Mouse (Mus musculus) liver, embryonic 11.5 days (tissue): Measurements from ENCODE around the gene Akr1e1. TPM values are rescaled to one million over a fixed set of nuclear protein-coding genes. Genes with fewer than 3 reads are reported as not detected.
"Not testable (repeated sequence)": the region's sequence is repeated elsewhere in the genome, so short reads cannot be mapped to it uniquely, and the experiment has no call there.

Source experiments
- ATAC-seq: fragments of 200-750 bp; cut with Nextera tagmentation; replicated peaks from 2 replicates; pipeline ENCODE4 v1.8.0; 2017; ENCODE audit warnings: moderate number of reproducible peaks, mild to moderate bottlenecking, moderate TSS enrichment, moderate library complexity; ENCODE audit not compliant: low FRiP score
- DNase-seq: peaks from one replicate; pipeline ENCODE4 v3.0.0-alpha.2; 2017; ENCODE audit warnings: low spot score
- H3K27ac ChIP-seq: fragments of 300-500 bp; sonication (generic); 2 replicates; pipeline ENCODE4 v1.5.1; 2014; ENCODE audit warnings: mild to moderate bottlenecking, low read depth, low read length, control low read depth
- H3K27me3 ChIP-seq: fragments of 300-500 bp; sonication (generic); replicated peaks from 2 replicates; pipeline ENCODE4 v1.6.1; 2014; ENCODE audit warnings: low read length, mixed read lengths; ENCODE audit not compliant: control insufficient read depth, insufficient read depth
- H3K36me3 ChIP-seq: fragments of 300-500 bp; sonication (generic); 2 replicates; pipeline ENCODE4 v1.6.1; 2014; ENCODE audit warnings: mild to moderate bottlenecking, low read length, moderate library complexity, mixed read lengths; ENCODE audit not compliant: control insufficient read depth, insufficient read depth
- H3K4me1 ChIP-seq: fragments of 300-500 bp; sonication (generic); replicated peaks from 2 replicates; pipeline ENCODE4 v1.6.1; 2014; ENCODE audit warnings: low read length, mixed read lengths; ENCODE audit not compliant: control insufficient read depth, insufficient read depth
- H3K4me2 ChIP-seq: fragments of 300-500 bp; sonication (generic); 2 replicates; pipeline ENCODE4 v1.6.1; 2014; ENCODE audit warnings: mild to moderate bottlenecking, control low read depth, moderate library complexity
- H3K4me3 ChIP-seq: fragments of 300-500 bp; sonication (generic); 2 replicates; pipeline ENCODE4 v1.5.1; 2014; ENCODE audit warnings: low read depth, low read length, control low read depth
- H3K9ac ChIP-seq: fragments of 300-500 bp; sonication (generic); 2 replicates; pipeline ENCODE4 v1.6.1; 2014; ENCODE audit warnings: low read depth, low read length, control low read depth
- H3K9me3 ChIP-seq: fragments of 300-500 bp; sonication (generic); 2 replicates; pipeline ENCODE4 v1.6.1; 2016; ENCODE audit warnings: low read length, inconsistent platforms, mixed read lengths; ENCODE audit not compliant: control insufficient read depth
- WGBS: fragments of 180-500 bp; shearing (Covaris S2); extraction: QIAGEN DNeasy Blood & Tissue Kit; methylation state at CpG from one replicate; pipeline ENCODE4 v1.1.7; 2014; 5-methylcytosine and 5-hydroxymethylcytosine counted together
- polyA plus RNA-seq: library from polyadenylated mRNA; unstranded; fragments of >200 nt; fragmentation: Nextera tagmentation; extraction: Ambion mirVana; gene quantifications from 2 replicates; pipeline ENCODE4 v1.2.1, GENCODE M21; 2014

The Akr1e1 gene
- polyA plus RNA-seq = 30.1 and 30.7 TPM in 2 replicates

DNA sequence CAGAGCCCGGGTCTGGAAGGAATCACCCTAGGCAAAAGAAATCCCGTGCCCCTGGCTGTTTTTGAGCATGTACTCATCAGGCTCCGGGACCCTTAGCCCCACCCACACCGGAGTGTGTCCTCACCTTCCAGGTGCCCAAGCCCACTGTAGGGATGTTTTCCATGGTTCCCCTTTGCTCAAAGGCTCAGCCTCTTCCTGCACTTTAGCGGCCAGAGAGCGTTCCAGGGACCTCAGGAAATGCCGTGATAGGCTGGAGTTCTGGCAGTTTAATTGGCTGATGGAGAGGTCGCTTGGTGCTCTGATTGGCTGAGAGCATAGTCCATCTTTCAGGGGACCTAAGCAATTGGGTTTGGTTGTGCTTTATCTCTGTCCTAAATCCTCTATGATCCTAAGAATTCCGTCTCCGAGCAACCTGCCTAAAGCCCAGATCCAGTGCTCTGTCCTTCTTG is at the start of gene Akr1e1:
TSS of gene Akr1e1 (minus strand) at position 214 of the 449 bp plus-strand sequence.
- H3K4me1 ChIP-seq = no peaks in the 10 kb centered on the region
- ATAC-seq = peak; percentile 100
- H3K36me3 ChIP-seq = no peaks in the 10 kb centered on the region
- H3K4me2 ChIP-seq = peak within 1 kb of the TSS; percentile 61
- no peaks in the 10 kb centered on the region for H3K27me3 ChIP-seq
- 5% methylated on average over 10 of the region's 10 CpGs for WGBS
- H3K9ac ChIP-seq = peak within 1 kb of the TSS; percentile 57
- no peaks in the 10 kb centered on the region for H3K9me3 ChIP-seq
- H3K27ac ChIP-seq = no peak within 1 kb of the TSS
- peak; percentile 68 for DNase-seq
- peak within 1 kb of the TSS; percentile 60 for H3K4me3 ChIP-seq

DNA sequence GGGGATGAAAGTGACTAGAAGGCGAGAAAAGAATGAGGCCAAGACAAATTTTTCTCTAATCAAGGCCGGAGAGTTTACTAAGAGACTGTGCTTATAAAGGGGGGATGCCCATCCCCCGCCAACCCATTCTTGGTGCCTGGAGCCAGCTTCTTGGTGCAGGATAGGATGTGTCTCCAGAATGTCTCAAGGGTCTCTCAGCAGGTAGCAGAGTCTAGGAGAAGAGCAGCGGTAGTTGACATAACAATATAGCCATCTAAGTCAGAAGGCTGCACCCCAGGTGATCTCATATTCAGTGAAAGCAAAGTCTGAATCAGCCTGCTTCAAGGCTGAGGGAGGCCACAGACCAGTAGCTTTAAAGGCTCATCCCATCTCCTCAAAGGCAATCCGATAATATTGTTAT is 49.4 kb upstream of the Akr1e1 start:
- H3K4me3 ChIP-seq = no peak overlapping the region
- no peaks in the 10 kb centered on the region for H3K36me3 ChIP-seq
- DNase-seq = no peak
- H3K27me3 ChIP-seq = no peaks in the 10 kb centered on the region
- H3K4me1 ChIP-seq = no peaks in the 10 kb centered on the region
- H3K27ac ChIP-seq = no peak overlapping the region
- no peak overlapping the region for H3K4me2 ChIP-seq
- H3K9me3 ChIP-seq = no peaks in the 10 kb centered on the region
- WGBS = 82% methylated on average over 5 of the region's 5 CpGs
- H3K9ac ChIP-seq = no peak overlapping the region
- ATAC-seq = no peak

DNA sequence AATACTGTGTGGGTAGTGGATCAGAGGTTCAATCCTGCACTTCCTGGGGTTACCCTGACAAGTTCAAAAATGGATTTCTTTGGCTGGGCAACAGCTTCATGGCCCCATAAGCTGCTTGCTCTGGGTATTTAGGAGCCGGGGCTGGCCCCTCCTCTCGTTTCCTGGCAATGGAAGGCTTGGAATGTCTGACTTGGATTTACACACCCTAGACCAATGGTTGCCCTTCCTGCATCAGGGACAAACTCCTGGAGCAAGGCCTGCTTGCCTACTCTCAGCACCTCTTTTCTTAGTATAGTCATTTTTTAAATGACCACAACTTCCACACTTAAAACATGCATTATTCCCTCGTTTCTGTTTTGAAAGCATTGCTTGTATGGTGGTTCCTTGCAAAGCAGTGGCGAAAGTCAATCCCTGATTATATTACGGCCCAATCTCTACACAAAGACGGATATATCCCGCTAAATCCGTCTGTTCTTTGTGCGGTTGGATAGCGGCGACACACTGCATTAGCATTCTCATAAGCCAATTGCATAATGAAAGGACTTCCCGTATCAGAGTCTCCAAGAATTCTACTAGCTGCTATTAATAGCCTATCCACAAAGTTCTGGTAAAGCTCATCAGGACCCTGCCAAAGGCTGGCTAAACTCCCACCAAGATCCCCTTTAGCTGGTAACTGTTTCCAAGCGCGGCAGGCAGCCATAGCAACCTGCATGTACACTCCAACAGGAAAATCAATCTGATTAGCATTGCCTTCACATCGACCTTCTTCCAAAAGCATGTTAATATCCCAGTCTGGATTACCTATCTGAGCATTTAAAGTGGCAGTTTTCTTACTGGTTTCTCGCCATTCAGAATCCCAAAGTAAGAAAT is 47.5 kb upstream of the Akr1e1 start:
- no peak overlapping the region for H3K4me2 ChIP-seq
- no peak overlapping the region for H3K4me3 ChIP-seq
- WGBS = 86% methylated on average over 16 of the region's 16 CpGs
- no peak overlapping the region for H3K9ac ChIP-seq
- no peaks in the 10 kb centered on the region for H3K36me3 ChIP-seq
- ATAC-seq (no peak), DNase-seq (no peak)
- no peaks in the 10 kb centered on the region for H3K27me3 ChIP-seq
- H3K27ac ChIP-seq = no peak overlapping the region
- H3K4me1 ChIP-seq = no peaks in the 10 kb centered on the region
- H3K9me3 ChIP-seq = no peaks in the 10 kb centered on the region

DNA sequence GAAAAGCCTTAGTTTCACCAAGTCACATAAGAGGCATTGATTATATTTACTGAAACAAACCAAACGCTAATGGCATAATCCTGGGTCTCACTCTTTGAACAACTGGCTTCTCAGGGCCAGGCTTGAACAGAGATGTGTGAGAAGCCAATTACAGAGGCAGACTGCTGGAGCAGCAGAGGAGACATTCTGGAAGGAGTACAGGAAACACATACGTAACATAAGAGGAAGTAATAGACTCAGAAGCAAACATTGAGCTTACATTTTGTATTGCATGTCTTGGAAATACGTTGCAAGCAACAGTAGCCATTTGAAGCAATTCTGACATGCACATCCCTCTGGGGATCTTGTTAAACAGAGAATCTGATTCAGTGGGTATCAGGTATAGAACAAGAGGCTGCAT is 41.2 kb upstream of the Akr1e1 start:
- Histone ChIP-seq H3K4me1 (no peaks in the 10 kb centered on the region), H3K4me2 (no peak overlapping the region), H3K4me3 (no peak overlapping the region), H3K27me3 (no peaks in the 10 kb centered on the region), H3K9me3 (no peaks in the 10 kb centered on the region), H3K36me3 (no peaks in the 10 kb centered on the region), H3K9ac (no peak overlapping the region), H3K27ac (no peak overlapping the region)
- DNase-seq (no peak), ATAC-seq (no peak)
- WGBS = 60% methylated on average over 3 of the region's 3 CpGs

DNA sequence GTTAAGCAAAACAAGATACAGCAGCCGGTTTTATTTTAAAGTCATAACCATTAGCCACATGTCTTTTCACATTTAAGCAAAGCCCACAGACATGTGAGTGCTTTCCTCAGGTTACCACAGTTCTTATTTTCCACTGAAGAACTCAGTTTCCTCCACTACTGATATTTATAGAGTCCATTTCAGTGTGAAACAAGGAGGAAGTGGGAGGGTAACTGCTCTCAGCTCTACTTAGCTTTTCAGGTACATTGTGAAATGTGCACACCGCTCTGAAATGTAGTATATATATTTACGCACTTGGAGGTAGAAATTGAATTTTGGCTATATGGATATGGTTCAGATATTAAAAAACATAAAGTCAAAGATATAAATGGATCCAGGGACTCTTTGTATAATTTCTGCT is 36.3 kb upstream of the Akr1e1 start:
- 84% methylated on average over 3 of the region's 3 CpGs for WGBS
- H3K9ac ChIP-seq = no peak overlapping the region
- H3K4me3 ChIP-seq = no peak overlapping the region
- H3K27me3 ChIP-seq = no peaks in the 10 kb centered on the region
- no peak for DNase-seq
- H3K4me2 ChIP-seq = no peak overlapping the region
- no peaks in the 10 kb centered on the region for H3K4me1 ChIP-seq
- no peak for ATAC-seq
- no peak overlapping the region for H3K27ac ChIP-seq
- H3K36me3 ChIP-seq = no peaks in the 10 kb centered on the region
- no peaks in the 10 kb centered on the region for H3K9me3 ChIP-seq

DNA sequence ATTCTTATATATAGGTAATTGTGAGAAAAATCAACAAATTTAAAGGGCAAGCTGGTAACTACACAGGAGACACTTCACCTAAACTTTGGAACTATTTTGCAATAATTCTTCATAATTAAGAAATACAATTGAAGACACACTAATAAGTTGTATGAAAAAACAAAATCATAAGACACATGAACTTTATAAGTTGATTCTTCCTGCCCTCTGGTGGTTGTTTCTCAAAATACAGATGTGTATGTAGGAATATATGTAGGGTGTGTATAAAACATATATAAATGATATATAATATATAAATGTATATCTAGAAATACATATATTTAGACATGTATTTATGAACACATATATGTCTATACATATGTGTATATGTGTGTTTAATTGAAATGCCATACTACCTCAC is 1.9 kb upstream of the Akr1e1 start:
- Histone ChIP-seq H3K4me3 (no peak overlapping the region), H3K9ac (no peak overlapping the region), H3K4me1 (no peaks in the 10 kb centered on the region), H3K27me3 (no peaks in the 10 kb centered on the region), H3K4me2 (no peak overlapping the region), H3K36me3 (no peaks in the 10 kb centered on the region), H3K27ac (no peak overlapping the region), H3K9me3 (no peaks in the 10 kb centered on the region)
- DNase-seq = no peak
- no peak for ATAC-seq

DNA sequence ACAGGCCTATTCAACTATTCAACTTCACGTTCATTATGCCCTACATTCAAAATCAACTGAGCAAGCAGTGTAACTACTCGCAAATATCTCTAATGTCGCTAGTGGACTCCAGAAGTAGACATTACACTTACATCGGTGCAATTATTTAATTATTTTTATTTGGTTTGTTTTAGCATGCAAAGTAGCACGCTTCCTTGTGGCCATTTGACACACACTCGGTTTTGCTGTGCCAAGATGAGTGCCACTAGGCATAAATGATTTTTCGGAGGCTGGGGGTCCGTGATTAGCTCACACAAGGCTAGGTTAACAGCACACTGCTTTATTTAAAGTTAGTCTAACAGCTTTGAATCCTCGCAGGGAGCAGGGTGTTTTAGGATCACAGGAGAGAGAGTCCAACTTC is 444 bp downstream of the Akr1e1 start:
- no peak for DNase-seq
- WGBS = 26% methylated on average over 9 of the region's 9 CpGs
- Histone ChIP-seq H3K4me2 (peak overlapping the region; percentile 61), H3K9me3 (no peaks in the 10 kb centered on the region), H3K27ac (no peak overlapping the region), H3K36me3 (no peaks in the 10 kb centered on the region), H3K9ac (peak overlapping the region; percentile 57), H3K27me3 (no peaks in the 10 kb centered on the region), H3K4me3 (peak overlapping the region; percentile 60), H3K4me1 (no peaks in the 10 kb centered on the region)
- ATAC-seq = peak; percentile 44; the same call in 1 of the 2 replicates

DNA sequence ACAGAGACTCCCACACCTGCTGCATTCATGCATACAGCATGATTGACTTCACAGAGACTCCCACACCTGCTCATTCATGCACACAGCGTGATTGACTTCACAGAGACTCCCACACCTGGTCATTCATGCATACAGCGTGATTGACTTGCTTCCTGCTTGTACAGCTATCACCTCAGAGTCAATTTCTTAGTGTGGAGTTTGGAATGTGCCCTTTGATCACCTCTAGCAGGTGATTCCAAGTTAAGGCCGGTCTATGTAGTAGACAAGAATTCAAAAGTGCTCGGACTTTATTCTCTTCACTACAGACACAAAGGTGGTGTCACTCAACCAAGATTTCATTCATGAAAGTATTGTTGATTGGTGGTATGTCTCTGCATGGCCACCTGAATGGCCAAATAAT is 2.2 kb downstream of the Akr1e1 start:
- no peaks in the 10 kb centered on the region for H3K4me1 ChIP-seq
- no peak for DNase-seq
- H3K9ac ChIP-seq = no peak overlapping the region
- no peaks in the 10 kb centered on the region for H3K9me3 ChIP-seq
- 89% methylated on average over 4 of the region's 4 CpGs for WGBS
- H3K27ac ChIP-seq = no peak overlapping the region
- H3K4me3 ChIP-seq = no peak overlapping the region
- ATAC-seq = no peak
- H3K4me2 ChIP-seq = no peak overlapping the region
- H3K36me3 ChIP-seq = no peaks in the 10 kb centered on the region
- no peaks in the 10 kb centered on the region for H3K27me3 ChIP-seq

DNA sequence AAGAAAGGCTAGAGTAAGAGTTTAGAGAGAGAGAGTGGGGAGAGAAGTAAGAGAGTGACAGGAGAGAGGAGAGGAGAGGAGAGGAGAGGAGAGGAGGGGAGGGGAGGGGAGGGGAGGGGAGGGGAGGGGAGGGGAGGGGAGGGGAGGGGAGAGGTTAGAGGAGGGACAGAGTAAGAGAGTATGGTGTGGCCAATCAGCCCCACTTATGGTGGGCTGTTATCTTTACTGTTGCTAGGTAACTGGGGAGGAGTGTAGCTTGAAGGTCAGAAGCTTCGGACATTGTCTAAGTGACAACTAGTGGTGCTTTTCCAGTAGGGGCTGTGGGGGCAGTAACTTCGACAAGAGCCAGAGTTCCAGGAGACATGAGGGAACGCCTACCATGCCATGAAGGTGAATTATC is 5.5 kb downstream of the Akr1e1 start:
- not testable (repeated sequence) for H3K4me3 ChIP-seq, ATAC-seq, H3K27ac ChIP-seq, H3K36me3 ChIP-seq, H3K4me1 ChIP-seq, H3K9ac ChIP-seq, H3K27me3 ChIP-seq, H3K4me2 ChIP-seq, H3K9me3 ChIP-seq, DNase-seq
- 54% methylated on average over 3 of the region's 3 CpGs for WGBS
